Mouse (Mus musculus) right cerebral cortex, postnatal 4 days (tissue): ENCODE measurements around the gene Ache.
A peak's percentile ranks its signal among the peaks of the same experiment; 100 is the strongest.

Source experiments
- DNase-seq: peaks from one replicate; pipeline ENCODE4 v3.0.0-alpha.2; 2022

Gene Ache

DNA sequence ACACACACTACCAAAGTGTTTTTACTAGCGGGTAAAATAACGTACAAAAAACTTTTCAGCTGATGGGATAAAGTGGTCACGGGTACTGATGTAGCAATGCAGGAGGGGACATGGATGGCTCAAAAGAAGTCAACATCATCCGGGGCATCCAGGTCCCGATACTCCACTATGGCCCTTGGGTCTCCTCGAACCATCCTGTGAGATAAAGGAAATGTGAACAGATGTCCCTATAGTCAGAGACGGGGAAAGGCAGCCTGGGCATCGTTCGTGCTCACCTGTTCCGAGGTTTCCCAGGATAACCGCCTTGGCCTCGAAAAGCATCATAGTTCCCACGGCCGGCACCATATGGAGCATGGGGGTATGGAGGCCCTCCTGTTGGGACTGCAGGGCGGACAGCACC, 8.4 kb downstream of the Ache start:
- DNase-seq, result no peak

DNA sequence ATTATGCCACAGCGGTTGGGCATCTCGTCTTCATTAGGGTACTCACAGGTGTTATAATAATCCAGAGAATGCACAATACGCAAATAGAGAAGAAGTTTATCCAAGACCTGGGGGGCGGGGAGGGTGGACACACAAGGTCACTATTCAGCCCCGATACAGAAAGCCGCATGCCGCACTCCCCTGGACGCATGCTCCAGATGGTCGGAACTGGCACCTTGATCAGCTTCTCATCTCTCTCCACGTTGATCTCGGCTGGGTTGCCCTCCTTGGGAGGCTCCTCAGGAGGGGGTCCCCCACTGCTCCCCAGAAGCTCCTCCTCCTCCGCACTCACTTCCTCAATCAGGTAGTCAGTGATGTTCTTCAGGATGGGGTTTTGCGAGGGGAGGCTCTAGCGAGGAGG, 9.8 kb downstream of the Ache start:
- DNase-seq, result no peak

- DNase-seq, result no peak
These were observed 11.9 kb downstream of the Ache start for GRCm38 (mm10) chr5:137299240-137299639.

GRCm38 (mm10) chr5:137301253-137301652, 13.9 kb downstream of the Ache start:
- peak; percentile 59 for DNase-seq

DNA sequence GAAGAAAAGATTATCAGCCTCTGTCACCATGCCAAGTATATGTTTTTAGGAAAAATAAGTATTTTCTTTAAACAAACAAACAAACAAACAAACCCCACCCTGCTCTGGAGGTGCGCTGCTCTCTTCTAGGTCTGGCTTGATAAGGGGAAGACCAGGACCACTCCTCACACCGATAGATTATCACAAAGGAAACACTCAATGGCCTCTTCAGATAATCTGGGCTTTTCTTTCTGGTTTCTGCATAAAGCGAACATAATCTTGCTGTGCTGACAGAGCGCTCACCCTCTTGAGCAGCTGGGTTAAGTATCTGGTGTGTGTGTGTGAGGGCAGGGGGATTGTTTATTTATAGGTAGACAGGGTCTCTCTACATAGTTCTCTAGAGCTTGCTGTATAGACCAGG, 16.3 kb downstream of the Ache start:
- no peak for DNase-seq

DNA sequence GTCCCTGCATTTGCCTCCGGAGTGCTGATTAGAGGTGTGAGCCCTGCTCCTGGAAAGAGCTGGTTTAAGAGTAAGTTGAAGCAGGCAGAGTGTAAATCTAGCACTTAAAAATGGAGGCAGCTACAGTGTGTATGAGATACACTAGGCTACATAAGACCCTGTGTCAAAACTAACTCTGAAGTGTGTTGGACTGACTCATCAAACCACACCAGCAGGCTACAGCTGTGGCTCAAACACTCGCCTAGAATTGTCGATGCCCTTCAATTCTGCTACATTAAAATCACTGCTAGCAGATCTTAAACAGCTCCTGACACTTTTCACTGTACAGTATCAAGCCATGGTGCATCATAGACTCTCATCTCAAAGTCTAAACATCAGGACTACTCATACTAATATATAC, 16.8 kb downstream of the Ache start:
- no peak for DNase-seq

- no peak for DNase-seq
These were observed 17.5 kb downstream of the Ache start for GRCm38 (mm10) chr5:137304816-137305215.

- DNase-seq, result no peak
These were observed 18.5 kb downstream of the Ache start for GRCm38 (mm10) chr5:137305822-137306221.

DNA sequence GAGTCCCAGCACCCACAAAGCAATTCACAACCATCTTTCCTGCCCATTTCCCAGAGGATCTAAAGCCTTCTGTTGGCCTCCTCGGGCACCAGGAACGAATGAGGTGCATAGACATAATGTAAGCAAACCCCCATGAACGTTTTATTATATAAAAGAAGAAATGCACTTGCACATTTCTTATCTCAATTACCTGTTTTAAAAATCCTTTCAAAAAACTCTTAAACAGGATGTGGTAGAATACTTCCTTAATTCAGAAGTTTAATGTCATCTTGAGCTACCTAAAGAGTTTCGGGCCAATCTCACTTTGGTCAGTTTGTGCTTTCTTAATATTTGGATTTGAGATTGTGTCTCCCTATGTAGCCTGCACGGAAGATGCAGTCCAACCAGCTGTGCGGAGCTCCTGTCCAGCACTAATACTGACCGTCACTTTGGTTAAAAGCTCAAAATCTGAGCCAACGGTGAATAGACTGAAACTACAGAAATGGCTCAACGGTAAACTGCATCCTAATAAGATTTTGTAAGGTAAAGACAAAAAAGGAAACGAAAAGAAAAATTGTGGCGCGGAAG, 19.2 kb downstream of the Ache start:
- no peak for DNase-seq

- DNase-seq, result peak; percentile 85
These were observed 20.0 kb downstream of the Ache start, which contains the start of gene Srrt for GRCm38 (mm10) chr5:137307071-137307912. Srrt (minus strand) TSS chr5:137307674.

- DNase-seq, result no peak
These were observed 21.0 kb downstream of the Ache start for GRCm38 (mm10) chr5:137308356-137308755.

GRCm38 (mm10) chr5:137313466-137314192, 26.3 kb downstream of the Ache start:
- DNase-seq, result no peak

DNA sequence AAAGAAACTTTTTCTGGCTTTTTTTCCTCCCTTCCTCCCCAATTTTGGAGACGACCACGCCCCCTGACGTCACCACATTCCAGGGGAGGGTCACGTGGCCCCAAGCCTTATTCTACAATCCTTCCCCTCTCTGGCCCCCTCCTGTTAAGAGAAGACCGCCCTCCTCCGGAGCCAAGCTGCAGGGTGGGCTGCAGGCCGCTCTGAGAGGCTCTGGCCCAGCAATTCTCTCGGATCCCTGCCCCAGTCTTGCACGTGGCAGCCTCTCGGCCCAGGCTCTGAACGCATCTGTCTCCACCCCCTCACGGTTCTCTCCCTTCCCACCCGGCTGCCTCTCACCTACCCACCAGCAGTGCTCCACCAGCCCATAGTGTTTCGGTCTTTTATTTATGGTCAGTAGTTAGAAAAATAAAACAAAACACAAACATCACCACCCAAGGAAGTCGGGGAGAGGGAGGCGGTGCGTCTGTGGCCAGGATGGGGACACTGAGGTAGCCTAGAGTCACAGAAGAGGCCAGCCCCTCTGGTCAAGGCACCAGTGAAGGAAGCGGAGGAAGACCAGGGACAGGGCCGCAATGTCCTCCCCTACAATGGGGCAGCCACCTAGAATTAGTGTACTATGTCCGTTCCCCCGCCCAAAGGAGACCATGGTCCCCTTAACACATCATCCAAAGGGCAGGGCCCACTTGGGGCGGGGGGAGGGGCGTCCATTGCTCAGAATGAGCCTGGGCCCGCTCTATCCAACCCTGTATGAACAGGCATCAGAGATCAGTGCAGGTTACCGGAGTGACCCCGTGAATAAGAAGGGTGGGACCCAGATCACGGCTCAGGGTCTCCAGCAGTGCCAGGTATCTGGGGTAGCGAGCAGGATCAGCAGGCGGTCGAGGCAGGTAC, 27.1 kb downstream of the Ache start, which contains the start of gene Trip6:
TSS of gene Trip6 (minus strand) at position 212 of the 891 bp plus-strand sequence.
- DNase-seq, result peak; percentile 79

GRCm38 (mm10) chr5:137315084-137315903, 28.0 kb downstream of the Ache start:
- peak; percentile 52 for DNase-seq

GRCm38 (mm10) chr5:137317361-137317760, 30.0 kb downstream of the Ache start:
- no peak for DNase-seq

- no peak for DNase-seq
These were observed 31.3 kb downstream of the Ache start for GRCm38 (mm10) chr5:137318570-137318969.

DNA sequence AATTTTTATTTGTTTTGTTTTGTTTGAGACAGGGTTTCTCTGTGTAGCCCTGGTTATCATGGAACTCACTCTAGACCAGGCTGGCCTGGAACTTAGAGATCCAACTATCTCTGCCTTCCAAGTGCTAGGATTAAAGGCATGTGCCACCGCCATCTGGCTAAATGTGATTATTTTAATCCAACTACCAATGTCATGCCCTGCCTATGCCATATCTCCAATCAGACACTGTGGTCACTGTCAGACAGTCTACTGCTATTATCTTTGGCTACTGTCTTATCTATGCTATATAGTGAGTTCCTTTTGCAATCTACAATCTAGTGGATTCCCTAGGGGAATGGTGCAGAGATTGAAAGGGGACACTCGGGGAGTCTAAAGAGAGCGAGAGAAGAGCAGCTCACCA, 33.7 kb downstream of the Ache start:
- DNase-seq, result no peak

- DNase-seq, result no peak
These were observed 43.6 kb downstream of the Ache start for GRCm38 (mm10) chr5:137330910-137331309.

DNA sequence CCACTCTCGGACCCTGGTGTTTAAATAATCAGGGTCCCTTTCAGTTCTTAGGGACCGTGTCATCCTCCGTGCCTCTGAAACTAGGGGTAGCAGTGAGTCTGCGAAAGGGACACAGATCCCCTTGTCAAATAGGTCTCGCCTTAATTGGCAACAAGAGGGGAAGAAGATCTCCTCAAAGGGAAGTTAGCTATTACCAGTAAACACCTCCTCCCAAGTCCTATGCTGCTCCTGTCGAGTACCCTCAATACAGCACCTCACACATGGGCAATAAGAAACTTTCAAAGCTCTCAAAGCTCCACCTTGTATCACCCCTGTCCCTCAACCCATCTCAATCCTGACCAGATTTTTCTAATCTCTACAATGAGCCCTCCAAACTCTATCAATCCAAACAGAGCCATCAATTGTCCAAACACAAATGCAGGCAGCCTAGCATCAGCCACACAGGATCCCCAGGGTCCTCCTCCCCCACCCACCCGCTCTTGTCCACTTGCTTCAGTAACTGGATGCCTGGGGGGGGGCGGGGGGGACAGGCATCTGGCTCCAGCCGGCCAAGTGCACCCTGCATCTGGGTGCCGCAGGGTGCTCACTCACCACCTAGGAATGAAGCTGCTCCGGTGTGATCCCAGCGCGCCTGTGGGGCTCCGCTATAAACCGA, 45.7 kb downstream of the Ache start:
- no peak for DNase-seq

- DNase-seq, result peak; percentile 94
These were observed 46.3 kb downstream of the Ache start, which contains the start of gene Slc12a9 for GRCm38 (mm10) chr5:137333512-137334174. Slc12a9 (minus strand) TSS chr5:137333597.
